Mouse (Mus musculus): ENCODE data around the gene Btbd9.

The Btbd9 gene

GRCm38 (mm10) chr17:30283001-30283400 is 293.3 kb downstream of the Btbd9 start:
- DNase-seq (ENCODE audit: low spot score in 2 of 2), result no peak

- DNase-seq (ENCODE audit: low spot score in 2 of 2), result peak; percentile 39 to 69
These were observed 295.8 kb downstream of the Btbd9 start for GRCm38 (mm10) chr17:30280323-30281118.

GRCm38 (mm10) chr17:30279684-30280083 is 296.6 kb downstream of the Btbd9 start:
- DNase-seq (ENCODE audit: low spot score in 2 of 2), result no peak

GRCm38 (mm10) chr17:30278596-30279378 is 297.5 kb downstream of the Btbd9 start:
- DNase-seq (ENCODE audit: low spot score in 2 of 2), result no peak

GRCm38 (mm10) chr17:30276477-30276876 is 299.8 kb downstream of the Btbd9 start:
- no peak for DNase-seq (ENCODE audit: low spot score in 2 of 2)

GRCm38 (mm10) chr17:30272769-30273168 is 303.5 kb downstream of the Btbd9 start:
- DNase-seq (ENCODE audit: low spot score in 2 of 2), result no peak

GRCm38 (mm10) chr17:30269136-30270063 is 306.9 kb downstream of the Btbd9 start:
- no peak for DNase-seq (ENCODE audit: low spot score in 2 of 2)

GRCm38 (mm10) chr17:30268456-30268855 is 307.8 kb downstream of the Btbd9 start:
- DNase-seq (ENCODE audit: low spot score in 2 of 2), result no peak

GRCm38 (mm10) chr17:30267432-30267973 is 308.8 kb downstream of the Btbd9 start:
- DNase-seq (ENCODE audit: low spot score in 2 of 2), result no peak

- DNase-seq (ENCODE audit: low spot score in 2 of 2), result no peak
These were observed 312.8 kb downstream of the Btbd9 start for GRCm38 (mm10) chr17:30263535-30263934.

GRCm38 (mm10) chr17:30262943-30263342 is 313.3 kb downstream of the Btbd9 start:
- DNase-seq (ENCODE audit: low spot score in 2 of 2), result no peak

GRCm38 (mm10) chr17:30262440-30262839 is 313.8 kb downstream of the Btbd9 start:
- DNase-seq (ENCODE audit: low spot score in 2 of 2), result no peak

- no peak for DNase-seq (ENCODE audit: low spot score in 2 of 2)
These were observed 314.3 kb downstream of the Btbd9 start for GRCm38 (mm10) chr17:30261983-30262340.

GRCm38 (mm10) chr17:30261307-30261982 is 314.8 kb downstream of the Btbd9 start:
- no peak for DNase-seq (ENCODE audit: low spot score in 2 of 2)

- DNase-seq (ENCODE audit: low spot score in 2 of 2), result no peak
These were observed 315.5 kb downstream of the Btbd9 start for GRCm38 (mm10) chr17:30260641-30261306.

- no peak for DNase-seq (ENCODE audit: low spot score in 2 of 2)
These were observed 316.4 kb downstream of the Btbd9 start for GRCm38 (mm10) chr17:30259938-30260337.

GRCm38 (mm10) chr17:30258480-30258879 is 317.8 kb downstream of the Btbd9 start:
- no peak for DNase-seq (ENCODE audit: low spot score in 2 of 2)

GRCm38 (mm10) chr17:30255928-30256560 is 320.2 kb downstream of the Btbd9 start:
- DNase-seq (ENCODE audit: low spot score in 2 of 2), result no peak

- DNase-seq (ENCODE audit: low spot score in 2 of 2), result no peak
These were observed 322.4 kb downstream of the Btbd9 start for GRCm38 (mm10) chr17:30253924-30254323.

- no peak for DNase-seq (ENCODE audit: low spot score in 2 of 2)
These were observed 323.3 kb downstream of the Btbd9 start for GRCm38 (mm10) chr17:30253028-30253427.

Measured in spleen, postnatal 4 days (tissue).